Mouse (Mus musculus) erythroblast, embryonic 14.5 days (primary cell): ENCODE measurements around the gene Slc30a4.

Experiments
- GATA1 ChIP-seq: IDR thresholded peaks from 2 replicates; pipeline ENCODE4 v1.6.1; 2012; ENCODE audit warnings: low read length, inconsistent platforms, mixed read lengths
- TAL1 ChIP-seq: IDR thresholded peaks from 3 replicates; pipeline ENCODE4 v1.6.1; 2012; ENCODE audit warnings: low read length, inconsistent platforms, mixed read lengths

DNA sequence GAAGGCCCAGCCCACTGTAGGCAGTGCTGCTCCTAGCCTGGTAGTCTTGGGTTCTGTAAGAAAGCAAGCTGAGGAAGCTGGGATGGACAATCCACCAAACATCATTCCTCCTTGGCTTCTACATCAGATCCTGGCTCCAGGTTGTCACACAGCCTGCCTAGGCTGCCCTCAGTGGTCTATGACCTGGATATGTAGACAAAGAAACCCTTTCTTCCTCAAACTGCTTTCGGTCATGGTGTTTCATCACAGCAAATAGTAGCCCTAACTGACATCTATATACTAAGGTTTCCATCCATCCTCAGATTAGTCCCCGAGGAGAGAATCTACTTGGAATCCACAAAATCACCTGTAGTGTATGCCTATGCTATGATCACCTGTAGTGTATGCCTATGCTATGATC is 27.3 kb downstream of the Slc30a4 start:
- TF ChIP-seq GATA1 (no peak), TAL1 (no peak)
